Mouse (Mus musculus) liver, embryonic 15.5 days (tissue): ENCODE measurements around the gene Nxpe2. TPM values are rescaled to one million over a fixed set of nuclear protein-coding genes. Genes with fewer than 3 reads are reported as not detected.

Experiments
- ATAC-seq: fragments of 200-750 bp; cut with Nextera tagmentation; 2 replicates; pipeline ENCODE4 v1.8.0; 2017; ENCODE audit warnings: moderate number of reproducible peaks, mild to moderate bottlenecking, moderate library complexity; ENCODE audit not compliant: insufficient read depth
- H3K27ac ChIP-seq: fragments of 300-500 bp; sonication (generic); replicated peaks from 2 replicates; pipeline ENCODE4 v1.5.1; 2015; ENCODE audit warnings: mild to moderate bottlenecking, inconsistent platforms
- H3K27me3 ChIP-seq: fragments of 300-500 bp; sonication (generic); 2 replicates; pipeline ENCODE4 v1.6.1; 2015; ENCODE audit warnings: mild to moderate bottlenecking, inconsistent platforms
- H3K36me3 ChIP-seq: fragments of 300-500 bp; sonication (generic); replicated peaks from 2 replicates; pipeline ENCODE4 v1.6.1; 2015; ENCODE audit warnings: moderate library complexity, mild to moderate bottlenecking, inconsistent platforms
- H3K4me1 ChIP-seq: fragments of 300-500 bp; sonication (generic); replicated peaks from 2 replicates; pipeline ENCODE4 v1.6.1; 2015; ENCODE audit warnings: inconsistent platforms
- H3K4me2 ChIP-seq: fragments of 300-500 bp; sonication (generic); 2 replicates; pipeline ENCODE4 v1.6.1; 2015; ENCODE audit warnings: moderate library complexity, mild to moderate bottlenecking, inconsistent platforms
- H3K4me3 ChIP-seq: fragments of 300-500 bp; sonication (generic); replicated peaks from 2 replicates; pipeline ENCODE4 v1.5.1; 2015; ENCODE audit warnings: mild to moderate bottlenecking, inconsistent platforms
- H3K9ac ChIP-seq: fragments of 300-500 bp; sonication (generic); 2 replicates; pipeline ENCODE4 v1.6.1; 2015; ENCODE audit warnings: moderate library complexity, mild to moderate bottlenecking, inconsistent platforms
- H3K9me3 ChIP-seq: fragments of 300-500 bp; sonication (generic); replicated peaks from 2 replicates; pipeline ENCODE4 v1.6.1; 2016; ENCODE audit warnings: inconsistent platforms
- WGBS: fragments of 180-500 bp; shearing (Covaris S2); methylation state at CpG from one replicate; pipeline ENCODE4 v1.1.7; 2015; ENCODE audit warnings: mixed read lengths; ENCODE audit not compliant: insufficient replicate concordance; 5-methylcytosine and 5-hydroxymethylcytosine counted together
- polyA plus RNA-seq: library from polyadenylated mRNA; unstranded; fragments of >200 nt; fragmentation: Nextera tagmentation; extraction: Ambion mirVana; gene quantifications from 2 replicates; pipeline ENCODE4 v1.2.1, GENCODE M21; 2015

Nxpe2 gene
- polyA plus RNA-seq, 1 experiment from 2014 or later, result 133 TPM

- H3K27ac ChIP-seq, result peak overlapping the region; percentile 73
- H3K4me2 ChIP-seq, result peak overlapping the region; percentile 31; the same call in 1 of the 2 replicates
- 0 out of 2 replicates have a peak overlapping the region, but pooled peaks have one; percentile 16 for H3K9ac ChIP-seq
- H3K27me3 ChIP-seq, result no peaks in the 10 kb centered on the region
- H3K36me3 ChIP-seq, result no peaks in the 10 kb centered on the region
- WGBS, result 47% methylated on average over 4 of the region's 4 CpGs
- 0 out of 2 replicates have a peak, but pooled peaks have one; percentile 6 for ATAC-seq
- H3K4me1 ChIP-seq, result peaks cover 60% of the 10 kb centered on the region
- no peak overlapping the region for H3K4me3 ChIP-seq
- no peaks in the 10 kb centered on the region for H3K9me3 ChIP-seq
Observed at GRCm38 (mm10) chr9:48354122-48354521, 868 bp upstream of the Nxpe2 start.

- Histone ChIP-seq H3K27ac (no peak overlapping the region), H3K27me3 (no peaks in the 10 kb centered on the region), H3K36me3 (no peaks in the 10 kb centered on the region), H3K9me3 (no peaks in the 10 kb centered on the region), H3K4me3 (no peak overlapping the region), H3K4me2 (no peak overlapping the region), H3K9ac (no peak overlapping the region), H3K4me1 (peaks cover 22% of the 10 kb centered on the region)
- WGBS, result 72% methylated on average over 3 of the region's 3 CpGs
- ATAC-seq, result no peak
Observed at GRCm38 (mm10) chr9:48345866-48346265, 7.4 kb downstream of the Nxpe2 start.

- Histone ChIP-seq H3K4me2 (no peak overlapping the region), H3K9me3 (no peaks in the 10 kb centered on the region), H3K27ac (no peak overlapping the region), H3K36me3 (no peaks in the 10 kb centered on the region), H3K9ac (no peak overlapping the region), H3K4me3 (no peak overlapping the region), H3K27me3 (no peaks in the 10 kb centered on the region), H3K4me1 (peaks cover 23% of the 10 kb centered on the region)
- ATAC-seq, result no peak
- WGBS, result 84% methylated on average over 9 of the region's 9 CpGs
Observed at GRCm38 (mm10) chr9:48345456-48345855, 7.8 kb downstream of the Nxpe2 start.

GRCm38 (mm10) chr9:48340708-48341380 is 12.4 kb downstream of the Nxpe2 start:
- Histone ChIP-seq H3K4me3 (peak overlapping the region; percentile 74), H3K9ac (peak overlapping the region; percentile 89), H3K9me3 (no peaks in the 10 kb centered on the region), H3K4me1 (peaks cover 36% of the 10 kb centered on the region), H3K36me3 (peaks cover 31% of the 10 kb centered on the region), H3K27me3 (no peaks in the 10 kb centered on the region), H3K27ac (peak overlapping the region; percentile 95), H3K4me2 (peak overlapping the region; percentile 58)
- peak; percentile 98 for ATAC-seq
- 29% methylated on average over 10 of the region's 10 CpGs for WGBS

- no peaks in the 10 kb centered on the region for H3K9me3 ChIP-seq
- no peaks in the 10 kb centered on the region for H3K27me3 ChIP-seq
- H3K9ac ChIP-seq, result peak overlapping the region; percentile 89
- H3K4me3 ChIP-seq, result peak overlapping the region; percentile 74
- H3K4me1 ChIP-seq, result peaks cover 47% of the 10 kb centered on the region
- peak overlapping the region; percentile 65 for H3K4me2 ChIP-seq
- peaks cover 42% of the 10 kb centered on the region for H3K36me3 ChIP-seq
- H3K27ac ChIP-seq, result peak overlapping the region; percentile 95
- no peak for ATAC-seq
- WGBS, result 21% methylated on average over 5 of the region's 5 CpGs
Observed at GRCm38 (mm10) chr9:48339563-48339962, 13.7 kb downstream of the Nxpe2 start.

GRCm38 (mm10) chr9:48338783-48339455 is 14.3 kb downstream of the Nxpe2 start:
- peak overlapping the region; percentile 74 for H3K4me3 ChIP-seq
- peak overlapping the region; percentile 95 for H3K27ac ChIP-seq
- H3K9me3 ChIP-seq, result no peaks in the 10 kb centered on the region
- H3K4me1 ChIP-seq, result peaks cover 54% of the 10 kb centered on the region
- ATAC-seq, result peak; percentile 40
- H3K4me2 ChIP-seq, result peak overlapping the region; percentile 65
- WGBS, result 2% methylated on average over 4 of the region's 4 CpGs
- H3K27me3 ChIP-seq, result no peaks in the 10 kb centered on the region
- H3K36me3 ChIP-seq, result peaks cover 49% of the 10 kb centered on the region
- peak overlapping the region; percentile 89 for H3K9ac ChIP-seq

GRCm38 (mm10) chr9:48329597-48329996 is 23.7 kb downstream of the Nxpe2 start:
- WGBS, result 93% methylated on average over 7 of the region's 7 CpGs
- no peak for ATAC-seq
- no peaks in the 10 kb centered on the region for H3K9me3 ChIP-seq

GRCm38 (mm10) chr9:48326338-48326737 is 26.9 kb downstream of the Nxpe2 start:
- 75% methylated on average over 9 of the region's 9 CpGs for WGBS
- no peak overlapping the region for H3K27ac ChIP-seq
- no peaks in the 10 kb centered on the region for H3K4me1 ChIP-seq
- no peaks in the 10 kb centered on the region for H3K27me3 ChIP-seq
- no peak overlapping the region for H3K4me3 ChIP-seq
- ATAC-seq, result no peak
- no peaks in the 10 kb centered on the region for H3K9me3 ChIP-seq
- no peak overlapping the region for H3K4me2 ChIP-seq
- no peak overlapping the region for H3K9ac ChIP-seq
- H3K36me3 ChIP-seq, result peaks cover 94% of the 10 kb centered on the region

More at GRCm38 (mm10) chr9:48329597-48329996, 23.7 kb downstream of the Nxpe2 start:
- Histone ChIP-seq H3K4me2 (no peak overlapping the region), H3K27me3 (no peaks in the 10 kb centered on the region), H3K4me3 (no peak overlapping the region), H3K9ac (no peak overlapping the region), H3K4me1 (peaks cover 19% of the 10 kb centered on the region), H3K36me3 (peaks cover 90% of the 10 kb centered on the region), H3K27ac (no peak overlapping the region)

GRCm38 (mm10) chr9:48315825-48316224 is 37.4 kb downstream of the Nxpe2 start:
- WGBS, result 60% methylated on average over 1 of the region's 1 CpGs
- no peak overlapping the region for H3K9ac ChIP-seq
- peaks cover 26% of the 10 kb centered on the region for H3K36me3 ChIP-seq
- no peak overlapping the region for H3K4me2 ChIP-seq
- H3K4me1 ChIP-seq, result no peaks in the 10 kb centered on the region
- no peaks in the 10 kb centered on the region for H3K27me3 ChIP-seq
- H3K27ac ChIP-seq, result no peak overlapping the region
- no peak for ATAC-seq
- no peaks in the 10 kb centered on the region for H3K9me3 ChIP-seq
- no peak overlapping the region for H3K4me3 ChIP-seq

GRCm38 (mm10) chr9:48314194-48314593 is 39.1 kb downstream of the Nxpe2 start:
- H3K4me2 ChIP-seq, result no peak overlapping the region
- H3K4me1 ChIP-seq, result no peaks in the 10 kb centered on the region
- no peaks in the 10 kb centered on the region for H3K27me3 ChIP-seq
- no peak overlapping the region for H3K27ac ChIP-seq
- no peak overlapping the region for H3K4me3 ChIP-seq
- ATAC-seq, result no peak
- WGBS, result 45% methylated on average over 3 of the region's 3 CpGs
- no peaks in the 10 kb centered on the region for H3K9me3 ChIP-seq
- no peak overlapping the region for H3K9ac ChIP-seq
- H3K36me3 ChIP-seq, result peaks cover 11% of the 10 kb centered on the region

GRCm38 (mm10) chr9:48311241-48311640 is 42.0 kb downstream of the Nxpe2 start:
- ATAC-seq, result no peak
- no peaks in the 10 kb centered on the region for H3K27me3 ChIP-seq
- H3K4me2 ChIP-seq, result no peak overlapping the region
- 87% methylated on average over 5 of the region's 5 CpGs for WGBS
- no peak overlapping the region for H3K4me3 ChIP-seq
- H3K9ac ChIP-seq, result no peak overlapping the region
- H3K36me3 ChIP-seq, result no peaks in the 10 kb centered on the region
- H3K27ac ChIP-seq, result no peak overlapping the region
- no peaks in the 10 kb centered on the region for H3K9me3 ChIP-seq
- H3K4me1 ChIP-seq, result no peaks in the 10 kb centered on the region
